Mouse (Mus musculus): ENCODE measurements around the gene Rpgrip1l. TPM values are rescaled to one million over a fixed set of nuclear protein-coding genes. Genes with fewer than 3 reads are reported as not detected.

Gene Rpgrip1l
- polyA plus RNA-seq (2012; rRNA removed) = 6.9 and 8.3 TPM in 2 replicates

GRCm38 (mm10) chr8:91312835-91313832, at the start of gene Rpgrip1l, which contains the start of gene Fto:
Gene Rpgrip1l (minus strand): TSS chr8:91313262.
Gene Fto (plus strand): TSS chr8:91313525.

GRCm38 (mm10) chr8:91199876-91200275, 113.2 kb downstream of the Rpgrip1l start, which contains the start of gene Aktip:
Gene Aktip (minus strand): TSS chr8:91199976.

Other genes with a start within 250 kb of the Rpgrip1l start
- 9.8 and 14.6 TPM in 2 replicates for gene Rbl2, start 243.2 kb downstream of the Rpgrip1l start, polyA plus RNA-seq (2012; rRNA removed)
- gene Aktip, start 113.3 kb downstream of the Rpgrip1l start, polyA plus RNA-seq (2012; rRNA removed) = 46.2 and 47.5 TPM in 2 replicates
- 53.7 and 64.2 TPM in 2 replicates for gene Fto, start 263 bp upstream of the Rpgrip1l start, polyA plus RNA-seq (2012; rRNA removed)